Mouse (Mus musculus) kidney, adult 9 months (tissue): Measurements from ENCODE around the gene Fdps.

Experiments used
- DNase-seq: peaks from one replicate; pipeline ENCODE4 v3.0.0; 2022

Gene Fdps

GRCm38 (mm10) chr3:89101812-89102494 is at the start of gene Fdps:
TSS of gene Fdps (minus strand) at chr3:89101959.
- peak; percentile 99 for DNase-seq

- DNase-seq = no peak
These were observed 46.8 kb upstream of the Fdps start for GRCm38 (mm10) chr3:89148567-89148966.

GRCm38 (mm10) chr3:89147979-89148311 is 46.2 kb upstream of the Fdps start:
- no peak for DNase-seq

GRCm38 (mm10) chr3:89147101-89147978 is 45.6 kb upstream of the Fdps start:
- peak; percentile 72 for DNase-seq

GRCm38 (mm10) chr3:89145566-89145965 is 43.8 kb upstream of the Fdps start:
- no peak for DNase-seq

- peak; percentile 76 for DNase-seq
These were observed 43.1 kb upstream of the Fdps start for GRCm38 (mm10) chr3:89144821-89145220.

- peak; percentile 95 for DNase-seq
These were observed 34.6 kb upstream of the Fdps start for GRCm38 (mm10) chr3:89136365-89136764.

- DNase-seq = no peak
These were observed 34.2 kb upstream of the Fdps start, which contains the start of gene Pklr for GRCm38 (mm10) chr3:89135958-89136357. TSS of gene Pklr (plus strand) at chr3:89136142.

- no peak for DNase-seq
These were observed 32.0 kb upstream of the Fdps start for GRCm38 (mm10) chr3:89133752-89134151.

GRCm38 (mm10) chr3:89133063-89133450 is 31.3 kb upstream of the Fdps start:
- no peak for DNase-seq

GRCm38 (mm10) chr3:89132285-89133062 is 30.7 kb upstream of the Fdps start:
- no peak for DNase-seq

GRCm38 (mm10) chr3:89131816-89132215 is 30.1 kb upstream of the Fdps start:
- no peak for DNase-seq

GRCm38 (mm10) chr3:89129908-89130307 is 28.1 kb upstream of the Fdps start:
- no peak for DNase-seq

- DNase-seq = no peak
These were observed 24.2 kb upstream of the Fdps start for GRCm38 (mm10) chr3:89125981-89126380.

GRCm38 (mm10) chr3:89124241-89124640 is 22.5 kb upstream of the Fdps start:
- no peak for DNase-seq

GRCm38 (mm10) chr3:89123313-89123712 is 21.6 kb upstream of the Fdps start:
- DNase-seq = no peak

GRCm38 (mm10) chr3:89115522-89115921 is 13.8 kb upstream of the Fdps start:
- DNase-seq = peak; percentile 71

- peak; percentile 67 for DNase-seq
These were observed 11.3 kb upstream of the Fdps start for GRCm38 (mm10) chr3:89113058-89113457.

- DNase-seq = no peak
These were observed 6.4 kb upstream of the Fdps start for GRCm38 (mm10) chr3:89108146-89108545.

- DNase-seq = no peak
These were observed 5.8 kb upstream of the Fdps start for GRCm38 (mm10) chr3:89107545-89107944.

- no peak for DNase-seq
These were observed 5.1 kb upstream of the Fdps start for GRCm38 (mm10) chr3:89106881-89107280.

- no peak for DNase-seq
These were observed 1.5 kb upstream of the Fdps start for GRCm38 (mm10) chr3:89103291-89103595.

GRCm38 (mm10) chr3:89102495-89103290 is 934 bp upstream of the Fdps start:
- DNase-seq = no peak
